Mouse (Mus musculus) embryonic fibroblast, embryonic 13.5 days (primary cell): ENCODE measurements around the gene Pi4kb. TPM values are rescaled to one million over a fixed set of nuclear protein-coding genes. Genes with fewer than 3 reads are reported as not detected.
A peak's percentile ranks its signal among the peaks of the same experiment; 100 is the strongest.

Experiments used
- H3K27ac ChIP-seq: 2 replicates; pipeline ENCODE4 v1.5.1; 2012; ENCODE audit warnings: low read length, control low read depth, inconsistent platforms; ENCODE audit not compliant: insufficient read depth
- H3K4me1 ChIP-seq: 2 replicates; pipeline ENCODE4 v1.6.1; 2011; ENCODE audit warnings: low read length; ENCODE audit not compliant: control insufficient read depth, insufficient read depth
- H3K4me3 ChIP-seq: 2 replicates; pipeline ENCODE4 v1.5.1; 2011; ENCODE audit warnings: mild to moderate bottlenecking, control low read depth, low read length; ENCODE audit not compliant: insufficient read depth
- CTCF ChIP-seq: IDR thresholded peaks from 2 replicates; pipeline ENCODE4 v1.5.1; 2011; ENCODE audit warnings: mild to moderate bottlenecking, control low read depth, low read length, moderate library complexity, borderline replicate concordance; ENCODE audit not compliant: insufficient read depth
- POLR2A ChIP-seq: IDR thresholded peaks from 2 replicates; pipeline ENCODE4 v1.6.1; 2011; ENCODE audit warnings: low read depth, mild to moderate bottlenecking, control low read depth, low read length, moderate library complexity
- polyA plus RNA-seq: library from polyadenylated mRNA; stranded (reverse); fragments of >200 nt; gene quantifications from 2 replicates; pipeline ENCODE4 v1.2.4, GENCODE M21; 2011; ENCODE audit warnings: low read depth; ENCODE audit not compliant: missing spikeins, insufficient read length

The Pi4kb gene
- polyA plus RNA-seq, 1 experiment = 35.9 TPM

DNA sequence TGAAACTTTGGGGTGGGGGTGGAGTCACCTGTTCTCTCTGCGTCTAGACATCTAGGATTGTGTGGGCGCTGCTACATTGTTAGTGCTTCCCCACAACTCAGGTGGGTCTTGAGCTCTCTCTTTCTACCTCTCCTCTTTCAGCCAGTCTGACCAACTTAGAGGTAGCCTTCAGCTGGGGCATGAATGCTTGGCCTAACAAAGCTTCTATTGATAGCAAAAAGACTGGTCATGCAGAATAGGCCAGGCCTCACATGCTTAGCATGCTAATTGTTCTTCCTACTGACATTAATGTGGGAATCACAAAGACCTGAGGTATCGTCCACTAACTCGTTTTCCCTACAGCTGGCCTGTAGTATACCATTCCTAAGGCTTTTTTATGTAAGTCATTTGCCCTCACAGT lies 28.0 kb downstream of the Pi4kb start:
- TF ChIP-seq CTCF (no peak), POLR2A (no peak)
- H3K4me3 ChIP-seq = no peak overlapping the region
- no peaks in the 10 kb centered on the region for H3K4me1 ChIP-seq
- H3K27ac ChIP-seq = no peak overlapping the region

DNA sequence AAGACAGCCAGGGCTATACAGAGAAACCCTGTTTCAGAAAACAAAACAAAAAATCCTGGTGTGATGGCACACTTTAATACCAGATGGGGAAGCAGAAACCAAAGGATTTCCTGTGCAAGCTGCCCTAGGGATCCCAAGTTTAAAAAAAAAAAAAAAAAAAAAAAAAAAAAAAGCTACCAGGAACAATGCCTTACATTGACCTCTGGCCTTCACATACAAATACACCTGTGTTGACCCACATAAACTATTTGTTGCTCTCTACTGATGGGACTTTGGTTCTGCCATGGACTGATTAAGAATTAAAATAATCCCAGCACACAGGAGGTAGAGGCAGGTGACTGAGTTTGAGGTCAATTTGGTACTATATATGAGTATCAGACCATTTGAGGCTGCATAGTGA lies 28.7 kb downstream of the Pi4kb start:
- H3K4me3 ChIP-seq = no peak overlapping the region
- no peaks in the 10 kb centered on the region for H3K4me1 ChIP-seq
- TF ChIP-seq CTCF (no peak), POLR2A (no peak)
- H3K27ac ChIP-seq = no peak overlapping the region

DNA sequence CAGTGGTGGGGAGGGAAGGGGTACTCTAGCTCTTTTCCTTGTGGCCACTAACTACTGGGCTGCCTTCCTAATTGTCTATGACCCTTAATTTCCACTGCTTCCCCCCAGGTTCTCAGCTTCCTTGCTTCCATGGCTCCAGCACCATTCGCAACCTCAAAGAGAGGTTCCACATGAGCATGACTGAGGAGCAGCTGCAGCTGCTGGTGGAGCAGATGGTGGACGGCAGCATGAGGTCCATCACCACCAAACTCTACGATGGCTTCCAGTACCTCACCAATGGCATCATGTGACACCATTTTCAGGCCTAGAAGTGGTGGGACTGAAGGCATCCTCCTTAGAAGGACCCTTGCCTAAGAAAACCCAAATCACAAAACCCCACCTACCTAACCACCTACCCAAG lies 31.1 kb downstream of the Pi4kb start:
- no peaks in the 10 kb centered on the region for H3K4me1 ChIP-seq
- TF ChIP-seq CTCF (no peak), POLR2A (no peak)
- H3K4me3 ChIP-seq = no peak overlapping the region
- H3K27ac ChIP-seq = no peak overlapping the region

DNA sequence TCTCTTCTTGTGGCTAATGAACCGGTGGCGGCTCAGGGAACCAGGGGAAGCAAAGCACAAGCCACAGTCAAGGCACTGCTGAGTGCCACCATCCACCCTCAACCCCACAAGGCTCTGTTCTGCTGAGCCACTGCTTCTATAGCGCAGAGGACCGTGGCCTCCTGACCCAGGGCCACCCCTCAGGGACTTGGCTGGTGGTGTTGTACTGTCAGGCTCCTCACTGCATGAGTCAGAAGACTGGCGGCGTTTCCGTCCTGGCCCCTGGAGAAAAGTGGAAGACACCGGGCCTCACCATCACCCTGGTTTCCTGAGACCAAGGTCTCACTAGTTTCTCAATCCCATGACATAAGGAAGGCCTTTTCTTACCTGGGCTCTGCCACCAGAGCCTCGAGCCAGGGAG lies 33.2 kb downstream of the Pi4kb start:
- Histone ChIP-seq H3K4me1 (no peaks in the 10 kb centered on the region), H3K27ac (no peak overlapping the region), H3K4me3 (no peak overlapping the region)
- no peak for TF ChIP-seq POLR2A
- no peak for TF ChIP-seq CTCF

DNA sequence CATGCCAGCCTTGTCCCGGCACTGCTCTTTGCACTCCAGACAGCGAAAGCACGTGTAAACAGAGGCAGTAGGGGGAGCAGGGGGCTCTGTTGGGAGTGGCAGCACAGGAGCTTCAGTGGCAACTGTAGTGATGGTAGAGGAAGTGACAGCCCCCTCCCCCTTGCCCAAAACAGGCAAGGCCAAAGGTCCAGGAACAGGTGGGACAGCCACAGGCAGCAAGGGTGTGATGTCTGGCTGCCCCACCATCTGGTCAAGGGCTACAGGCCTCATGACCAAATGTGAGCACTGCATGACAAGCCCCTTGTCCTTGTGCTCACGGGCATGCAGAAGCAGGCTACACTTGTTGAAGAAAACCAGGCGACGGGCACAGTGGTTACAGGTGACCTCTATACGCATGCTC lies 35.9 kb downstream of the Pi4kb start:
- Histone ChIP-seq H3K27ac (no peak overlapping the region), H3K4me3 (no peak overlapping the region), H3K4me1 (0 out of 2 replicates have a peak, but pooled peaks cover 3% of the 10 kb centered on the region)
- TF ChIP-seq CTCF (no peak), POLR2A (no peak)

DNA sequence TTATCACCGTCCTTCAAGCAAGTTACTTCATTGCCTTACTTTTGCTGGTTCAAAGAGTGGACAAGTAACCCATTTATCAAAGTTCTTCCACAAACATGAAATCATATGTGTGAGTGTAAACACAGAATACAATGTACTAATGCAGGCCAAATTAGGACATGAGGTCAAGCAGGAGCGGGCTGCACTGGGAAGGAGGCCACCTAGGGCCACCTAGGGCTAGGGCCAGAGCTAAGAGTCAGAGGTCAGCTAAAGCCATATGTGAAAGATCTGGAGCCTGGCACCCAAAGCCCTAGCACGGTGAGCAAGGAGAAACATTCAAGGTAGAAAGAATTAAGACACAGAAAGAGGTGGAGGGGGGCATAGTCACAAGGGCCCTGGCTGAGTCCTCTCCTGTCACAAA lies 38.5 kb downstream of the Pi4kb start:
- Histone ChIP-seq H3K4me1 (0 out of 2 replicates have a peak, but pooled peaks cover 3% of the 10 kb centered on the region), H3K4me3 (no peak overlapping the region), H3K27ac (no peak overlapping the region)
- TF ChIP-seq CTCF = no peak
- TF ChIP-seq POLR2A = no peak

DNA sequence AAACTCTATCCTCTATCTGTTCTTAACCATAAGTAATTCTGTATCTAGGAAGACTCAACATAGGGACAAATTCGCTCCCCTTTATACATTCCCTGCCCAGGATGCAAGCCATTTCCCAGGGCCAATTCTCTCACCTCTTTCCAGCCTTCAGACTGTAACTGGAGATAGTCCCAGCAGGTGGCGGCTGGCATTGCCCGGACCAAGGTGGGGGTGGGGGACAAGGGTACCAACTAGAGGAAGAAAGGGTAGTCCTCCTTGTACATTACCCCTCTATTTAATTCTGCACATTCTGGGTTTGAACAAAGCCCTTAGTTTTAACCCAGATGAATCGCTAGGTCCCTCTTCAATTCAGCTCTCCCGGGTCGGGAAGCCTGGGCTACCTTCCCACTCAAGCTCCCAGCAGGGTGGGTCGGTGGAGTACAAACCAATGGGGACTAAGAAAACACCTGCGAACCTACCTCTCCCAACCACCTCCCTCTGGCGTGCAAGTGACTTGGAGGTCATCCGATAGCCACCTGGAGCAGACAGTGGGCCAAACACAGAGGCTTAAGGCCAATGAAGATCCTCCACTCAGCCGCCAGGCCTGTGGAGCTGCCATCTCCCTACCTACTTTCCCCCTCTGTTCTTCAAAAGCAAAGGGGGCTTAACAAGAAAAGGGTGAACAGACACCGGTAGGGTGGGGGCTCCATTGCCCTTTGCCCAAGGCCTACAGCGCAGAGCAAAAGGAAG lies 39.3 kb downstream of the Pi4kb start:
- no peak for TF ChIP-seq POLR2A
- no peak for TF ChIP-seq CTCF
- Histone ChIP-seq H3K4me1 (0 out of 2 replicates have a peak, but pooled peaks cover 3% of the 10 kb centered on the region), H3K4me3 (peak overlapping the region; percentile 87), H3K27ac (no peak overlapping the region)

DNA sequence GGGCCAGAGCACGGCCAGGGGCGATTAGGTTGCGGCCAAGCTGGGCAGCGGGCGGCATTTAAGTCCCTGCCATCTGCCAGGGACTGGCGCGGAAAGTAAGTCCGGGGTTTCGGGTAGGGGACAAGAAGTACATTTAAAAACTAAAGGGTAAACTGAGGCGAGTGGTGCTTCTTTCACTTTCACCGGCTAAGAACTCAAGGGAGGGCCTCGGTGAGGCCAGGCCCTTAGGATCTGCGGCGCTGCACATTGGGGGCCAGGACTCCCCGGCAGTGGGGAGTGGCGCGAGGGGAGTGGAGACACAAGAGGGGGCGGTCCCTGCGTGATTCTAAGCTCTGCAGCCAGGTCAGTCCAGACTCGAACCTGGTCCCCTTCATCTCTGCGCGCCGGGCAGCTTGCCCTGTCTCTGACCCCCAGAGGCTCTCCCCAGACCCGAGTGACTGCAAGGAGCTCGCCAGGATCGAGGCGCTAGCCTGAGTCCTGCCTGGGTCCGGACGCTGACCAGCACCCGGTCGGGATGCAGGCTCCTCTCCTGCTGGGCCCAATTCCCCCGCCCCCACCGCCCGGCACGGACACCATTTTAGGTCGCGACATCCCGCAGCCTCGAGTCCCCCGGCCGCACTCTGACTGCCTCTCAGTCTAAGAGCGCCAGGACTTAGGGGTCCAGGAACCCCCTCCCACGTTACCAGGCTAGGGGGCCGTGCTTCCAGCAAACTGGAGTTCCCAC lies 40.1 kb downstream of the Pi4kb start:
- TF ChIP-seq CTCF (no peak), POLR2A (peak; percentile 25; the same call in 1 of the 2 replicates)
- Histone ChIP-seq H3K4me1 (0 out of 2 replicates have a peak, but pooled peaks cover 3% of the 10 kb centered on the region), H3K27ac (0 out of 2 replicates have a peak overlapping the region, but pooled peaks have one; percentile 22), H3K4me3 (peak overlapping the region; percentile 87)

DNA sequence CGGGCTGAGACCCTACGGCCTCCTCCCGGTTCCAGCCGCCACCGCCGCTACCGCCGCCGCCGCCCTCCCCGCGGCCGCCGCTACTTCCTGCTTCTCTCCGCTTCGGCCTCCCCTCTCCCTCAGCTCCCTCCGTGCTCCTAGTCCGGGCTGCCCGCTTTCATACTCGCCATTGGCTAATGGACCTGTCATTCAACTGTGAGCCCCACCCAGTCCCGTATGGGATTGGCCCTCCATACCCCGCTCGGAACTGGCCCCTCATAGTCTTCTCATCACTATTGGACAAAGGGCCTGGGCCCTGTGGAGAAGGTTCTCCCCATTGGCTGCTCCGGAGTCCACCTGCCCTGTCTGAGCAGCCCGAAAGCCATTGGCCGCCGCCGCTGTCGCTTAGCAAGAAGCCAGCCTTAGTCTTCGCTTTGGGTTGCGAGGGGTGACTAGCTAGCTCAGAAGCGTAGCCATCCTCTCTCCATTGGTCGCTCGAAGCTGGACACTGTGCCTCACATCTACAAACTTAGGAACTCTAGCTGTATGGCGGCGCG lies 40.9 kb downstream of the Pi4kb start, which contains the start of gene Zfp687:
Gene Zfp687, minus strand, starts transcription at position 112 of the 536 bp plus-strand sequence.
- Histone ChIP-seq H3K4me3 (peak within 1 kb of the TSS; percentile 87), H3K27ac (peak within 1 kb of the TSS; percentile 66), H3K4me1 (0 out of 2 replicates have a peak, but pooled peaks cover 3% of the 10 kb centered on the region)
- TF ChIP-seq POLR2A (peak; percentile 84), CTCF (no peak)

DNA sequence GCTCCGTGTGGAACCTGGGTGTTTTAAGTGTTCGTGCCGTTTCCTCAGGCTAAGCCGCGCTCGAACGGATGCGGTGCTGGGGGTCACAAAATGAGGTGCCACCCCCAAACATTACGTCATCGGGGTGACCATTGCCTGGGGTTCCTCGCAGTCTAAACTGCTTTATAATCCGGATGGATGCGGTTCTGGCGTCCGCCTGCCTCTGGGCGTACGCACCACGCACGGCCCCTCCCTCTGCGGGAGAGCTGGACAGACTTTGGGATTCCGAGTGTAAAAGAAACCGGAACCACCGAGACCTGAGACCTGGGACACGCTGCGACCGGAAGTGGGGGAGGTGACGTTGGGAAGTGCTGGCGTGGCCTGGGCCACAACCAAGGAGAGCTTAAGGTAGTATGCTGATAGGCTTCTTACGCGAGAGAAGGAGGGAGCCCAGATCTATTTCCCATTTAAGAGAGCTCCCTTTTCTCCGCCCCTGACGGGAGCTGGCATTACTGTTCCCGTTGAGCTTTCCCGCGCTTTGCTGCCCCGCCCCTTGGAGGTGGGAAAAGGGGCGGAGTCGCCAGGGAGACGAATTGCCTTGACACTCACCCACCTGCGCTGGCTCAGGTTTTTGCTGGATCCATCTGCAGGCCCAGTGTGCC lies 41.5 kb downstream of the Pi4kb start:
- Histone ChIP-seq H3K4me3 (peak overlapping the region; percentile 46), H3K27ac (peak overlapping the region; percentile 66), H3K4me1 (0 out of 2 replicates have a peak, but pooled peaks cover 3% of the 10 kb centered on the region)
- TF ChIP-seq POLR2A (no peak; the same call in 1 of the 2 replicates), CTCF (no peak)
